Mouse (Mus musculus): ENCODE measurements at regions not wholly inside any gene's neighbourhood (a gene's known extent, or its start where the extent isn't known, plus 50 kb on each side); places are given as distances from the start of the nearest gene placed in this dataset.

- DNase-seq = peak; percentile 60 to 83
- intact Hi-C loops (cut with DNase I) = no loop called here
These were observed 297.5 kb downstream of the 1500009L16Rik start for GRCm38 (mm10) chr10:84020023-84020620.

GRCm38 (mm10) chr10:84021167-84022120, 298.8 kb downstream of the 1500009L16Rik start:
- intact Hi-C loops (cut with DNase I) = loop anchor here (2.0 kb wide), 1 partner anchor 417 kb away; no protein-coding TSS in a partner anchor
- DNase-seq = no peak

- intact Hi-C loops (cut with DNase I) = no loop called here
- no peak for DNase-seq
These were observed 301.6 kb downstream of the 1500009L16Rik start for GRCm38 (mm10) chr10:84024294-84024693.

GRCm38 (mm10) chr10:84024901-84025300, 302.2 kb downstream of the 1500009L16Rik start:
- intact Hi-C loops (cut with DNase I) = loop anchor here (5.0 kb wide), 1 partner anchor 202 kb away; no protein-coding TSS in a partner anchor
- DNase-seq = no peak

- intact Hi-C loops (cut with DNase I) = loop anchor here (5.0 kb wide), 1 partner anchor 201 kb away; no protein-coding TSS in a partner anchor
- DNase-seq = peak; percentile 62 to 65
These were observed 304.1 kb downstream of the 1500009L16Rik start for GRCm38 (mm10) chr10:84026798-84027197.

GRCm38 (mm10) chr10:84036131-84036877, 313.6 kb downstream of the 1500009L16Rik start:
- no peak for DNase-seq
- intact Hi-C loops (cut with DNase I) = no loop called here

- intact Hi-C loops (cut with DNase I) = no loop called here
- DNase-seq = no peak
These were observed 326.0 kb downstream of the 1500009L16Rik start for GRCm38 (mm10) chr10:84048706-84049105.

GRCm38 (mm10) chr10:84052696-84053095, 330.0 kb downstream of the 1500009L16Rik start:
- intact Hi-C loops (cut with DNase I) = no loop called here
- no peak for DNase-seq

- no peak for DNase-seq
- intact Hi-C loops (cut with DNase I) = no loop called here
These were observed 332.1 kb downstream of the 1500009L16Rik start for GRCm38 (mm10) chr10:84054551-84055336.

GRCm38 (mm10) chr10:84055402-84056167, 332.9 kb downstream of the 1500009L16Rik start:
- no peak for DNase-seq
- intact Hi-C loops (cut with DNase I) = no loop called here

- intact Hi-C loops (cut with DNase I) = no loop called here
- DNase-seq = peak; percentile 40 to 51
These were observed 333.9 kb downstream of the 1500009L16Rik start for GRCm38 (mm10) chr10:84056323-84057169.

GRCm38 (mm10) chr10:84058301-84058700, 335.6 kb downstream of the 1500009L16Rik start:
- DNase-seq = no peak
- intact Hi-C loops (cut with DNase I) = no loop called here

- intact Hi-C loops (cut with DNase I) = no loop called here
These were observed 337.2 kb downstream of the 1500009L16Rik start for GRCm38 (mm10) chr10:84059646-84060491.

GRCm38 (mm10) chr10:84060492-84061218, 338.0 kb downstream of the 1500009L16Rik start:
- peak; percentile 93 to 94 for DNase-seq
- intact Hi-C loops (cut with DNase I) = no loop called here

More at GRCm38 (mm10) chr10:84059646-84060491, 337.2 kb downstream of the 1500009L16Rik start:
- DNase-seq = no peak

GRCm38 (mm10) chr10:84067052-84067650, 344.5 kb downstream of the 1500009L16Rik start:
- DNase-seq = peak; percentile 52 to 65
- intact Hi-C loops (cut with DNase I) = loop anchor here (5.0 kb wide), 1 partner anchor 370 kb away; no protein-coding TSS in a partner anchor

GRCm38 (mm10) chr10:84069806-84070205, 347.1 kb downstream of the 1500009L16Rik start:
- intact Hi-C loops (cut with DNase I) = loop anchor here (5.0 kb wide), 1 partner anchor 367 kb away; no protein-coding TSS in a partner anchor
- peak in 1 of 2 experiments; percentile 25 for DNase-seq
